Mouse (Mus musculus) neural tube, embryonic 12.5 days (tissue): ENCODE measurements around the gene Ing4. TPM values are rescaled to one million over a fixed set of nuclear protein-coding genes. Genes with fewer than 3 reads are reported as not detected.
A peak's percentile ranks its signal among the peaks of the same experiment; 100 is the strongest.

Experiments used
- ATAC-seq: fragments of 200-750 bp; cut with Nextera tagmentation; 2 replicates; pipeline ENCODE4 v1.8.0; 2017; ENCODE audit warnings: low read depth, mild to moderate bottlenecking, moderate TSS enrichment, moderate library complexity; ENCODE audit not compliant: low FRiP score
- H3K27ac ChIP-seq: fragments of 300-500 bp; sonication (generic); 2 replicates; pipeline ENCODE4 v1.5.1; 2016
- H3K27me3 ChIP-seq: fragments of 300-500 bp; sonication (generic); replicated peaks from 2 replicates; pipeline ENCODE4 v1.6.1; 2016; ENCODE audit warnings: mild to moderate bottlenecking
- H3K36me3 ChIP-seq: fragments of 300-500 bp; sonication (generic); 2 replicates; pipeline ENCODE4 v1.6.1; 2016; ENCODE audit warnings: mild to moderate bottlenecking
- H3K4me1 ChIP-seq: fragments of 300-500 bp; sonication (generic); 2 replicates; pipeline ENCODE4 v1.6.1; 2016
- H3K4me2 ChIP-seq: fragments of 300-500 bp; sonication (generic); replicated peaks from 2 replicates; pipeline ENCODE4 v1.6.1; 2016; ENCODE audit warnings: mild to moderate bottlenecking
- H3K4me3 ChIP-seq: fragments of 300-500 bp; sonication (generic); 2 replicates; pipeline ENCODE4 v1.5.1; 2016
- H3K9ac ChIP-seq: fragments of 300-500 bp; sonication (generic); 2 replicates; pipeline ENCODE4 v1.6.1; 2016; ENCODE audit warnings: mild to moderate bottlenecking
- H3K9me3 ChIP-seq: fragments of 300-500 bp; sonication (generic); 2 replicates; pipeline ENCODE4 v1.6.1; 2016; ENCODE audit warnings: mild to moderate bottlenecking
- WGBS: fragments of 180-500 bp; shearing (Covaris S2); methylation state at CpG from one replicate; pipeline ENCODE4 v1.1.7; 2016; 5-methylcytosine and 5-hydroxymethylcytosine counted together
- polyA plus RNA-seq: library from polyadenylated mRNA; unstranded; fragments of >200 nt; fragmentation: Nextera tagmentation; extraction: Ambion mirVana; gene quantifications from 2 replicates; pipeline ENCODE4 v1.2.1, GENCODE M21; 2016

The Ing4 gene
- polyA plus RNA-seq, 1 experiment from 2014 or later, result 151 TPM

- peak overlapping the region; percentile 67 for H3K4me2 ChIP-seq
- H3K9ac ChIP-seq, result peak overlapping the region; percentile 65
- peak overlapping the region; percentile 80; the same call in 1 of the 2 replicates for H3K27ac ChIP-seq
- H3K9me3 ChIP-seq, result no peaks in the 10 kb centered on the region
- peak; percentile 88 for ATAC-seq
- peak overlapping the region; percentile 36 for H3K4me3 ChIP-seq
- no peaks in the 10 kb centered on the region for H3K36me3 ChIP-seq
- no peaks in the 10 kb centered on the region for H3K4me1 ChIP-seq
- no peaks in the 10 kb centered on the region for H3K27me3 ChIP-seq
- 24% methylated on average over 45 of the region's 45 CpGs for WGBS
These were observed 42.4 kb downstream of the Ing4 start for GRCm38 (mm10) chr6:125081797-125082560.

DNA sequence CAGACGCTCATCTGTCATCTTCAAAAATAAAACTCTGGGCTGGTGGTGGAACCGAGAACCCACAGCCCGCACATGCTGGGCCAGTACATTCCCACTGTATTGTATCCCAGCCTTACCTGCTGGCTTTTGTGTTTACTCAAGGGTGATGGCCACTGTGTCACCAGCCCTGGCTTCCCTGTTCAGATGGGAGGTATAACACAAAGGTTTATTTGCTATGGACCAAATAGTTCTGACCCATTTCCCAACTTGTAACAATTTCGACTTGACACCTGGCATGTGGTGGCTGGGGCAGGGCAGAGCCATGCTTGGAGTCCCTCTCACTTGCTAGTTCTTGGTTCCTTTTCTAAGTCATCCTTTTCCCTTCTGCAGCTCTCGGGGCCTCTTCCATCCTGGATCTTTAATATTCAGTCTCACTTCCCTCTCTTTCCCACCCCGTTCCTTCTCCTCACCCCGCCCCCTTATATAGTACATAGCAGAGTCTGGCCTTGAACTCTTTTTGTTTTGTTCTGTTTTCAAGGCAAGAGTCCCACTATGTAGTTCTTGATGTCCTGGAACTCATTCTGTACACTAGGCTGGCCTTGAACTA is 43.3 kb downstream of the Ing4 start:
- no peaks in the 10 kb centered on the region for H3K9me3 ChIP-seq
- H3K4me1 ChIP-seq, result no peaks in the 10 kb centered on the region
- H3K27ac ChIP-seq, result no peak overlapping the region
- no peak for ATAC-seq
- H3K4me2 ChIP-seq, result no peak overlapping the region
- H3K4me3 ChIP-seq, result no peak overlapping the region
- 92% methylated on average over 7 of the region's 7 CpGs for WGBS
- no peaks in the 10 kb centered on the region for H3K27me3 ChIP-seq
- no peak overlapping the region for H3K9ac ChIP-seq
- H3K36me3 ChIP-seq, result no peaks in the 10 kb centered on the region

DNA sequence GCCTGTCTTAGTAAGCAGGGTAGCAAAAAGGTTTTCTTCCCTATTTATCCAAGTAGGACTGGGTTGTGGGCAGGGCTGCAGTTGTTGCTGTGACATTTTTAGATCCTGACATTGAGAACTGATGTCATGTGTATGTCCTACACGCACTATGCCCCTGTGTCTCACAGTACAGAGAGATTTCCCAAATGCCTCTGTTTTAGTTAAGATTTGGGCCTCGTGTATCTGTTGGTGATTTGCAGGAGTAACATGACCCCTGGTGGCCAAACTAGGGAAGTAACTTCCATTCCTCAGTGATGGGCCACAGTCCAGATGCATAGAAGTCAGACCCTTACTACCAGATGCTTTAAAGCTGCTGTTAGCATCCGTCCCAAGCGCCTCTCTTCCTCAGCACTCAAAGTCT is 44.9 kb downstream of the Ing4 start:
- H3K4me3 ChIP-seq, result no peak overlapping the region
- no peak overlapping the region for H3K9ac ChIP-seq
- no peak overlapping the region for H3K27ac ChIP-seq
- peaks cover 7% of the 10 kb centered on the region for H3K4me1 ChIP-seq
- no peaks in the 10 kb centered on the region for H3K9me3 ChIP-seq
- H3K27me3 ChIP-seq, result no peaks in the 10 kb centered on the region
- ATAC-seq, result no peak
- H3K4me2 ChIP-seq, result no peak overlapping the region
- WGBS, result 11% methylated on average over 4 of the region's 4 CpGs
- H3K36me3 ChIP-seq, result no peaks in the 10 kb centered on the region

DNA sequence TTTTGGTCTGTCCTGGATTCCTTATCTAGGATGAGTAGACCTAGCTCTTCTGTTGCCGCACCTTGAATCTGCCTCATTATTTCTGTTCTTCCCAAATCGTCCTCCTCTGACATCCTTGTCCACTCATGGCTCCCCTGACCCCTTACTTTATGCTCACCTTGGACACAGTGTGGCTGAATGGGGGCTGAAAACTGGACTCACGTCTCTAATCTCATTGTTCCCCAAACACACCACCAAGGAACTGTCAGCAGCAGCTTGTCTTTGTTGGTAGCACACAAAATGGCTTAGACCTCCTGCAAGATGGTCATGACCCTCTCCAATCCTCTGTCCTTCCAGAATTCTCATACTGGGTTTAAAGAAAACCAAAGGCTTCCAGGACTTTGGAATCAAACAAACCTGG is 48.4 kb downstream of the Ing4 start:
- Histone ChIP-seq H3K9me3 (no peaks in the 10 kb centered on the region), H3K36me3 (no peaks in the 10 kb centered on the region), H3K9ac (no peak overlapping the region), H3K4me1 (peaks cover 22% of the 10 kb centered on the region), H3K27me3 (no peaks in the 10 kb centered on the region), H3K4me2 (no peak overlapping the region), H3K27ac (peak overlapping the region; percentile 91; the same call in 1 of the 2 replicates), H3K4me3 (no peak overlapping the region)
- 83% methylated on average over 3 of the region's 3 CpGs for WGBS
- no peak for ATAC-seq

- Histone ChIP-seq H3K9me3 (no peaks in the 10 kb centered on the region), H3K4me3 (no peak overlapping the region), H3K27ac (peak overlapping the region; percentile 91), H3K27me3 (no peaks in the 10 kb centered on the region), H3K4me1 (peaks cover 22% of the 10 kb centered on the region), H3K36me3 (no peaks in the 10 kb centered on the region), H3K9ac (no peak overlapping the region), H3K4me2 (peak overlapping the region; percentile 59)
- WGBS, result 1% methylated on average over 20 of the region's 20 CpGs
- peak; percentile 81 for ATAC-seq
These were observed 49.2 kb downstream of the Ing4 start for GRCm38 (mm10) chr6:125088561-125089321.

- Histone ChIP-seq H3K27me3 (no peaks in the 10 kb centered on the region), H3K36me3 (no peaks in the 10 kb centered on the region), H3K9ac (peak overlapping the region; percentile 40), H3K4me1 (peaks cover 22% of the 10 kb centered on the region), H3K4me2 (peak overlapping the region; percentile 59), H3K27ac (peak overlapping the region; percentile 91), H3K4me3 (peak overlapping the region; percentile 15), H3K9me3 (no peaks in the 10 kb centered on the region)
- 4% methylated on average over 15 of the region's 15 CpGs for WGBS
- ATAC-seq, result peak; percentile 76
These were observed 50.2 kb downstream of the Ing4 start for GRCm38 (mm10) chr6:125089521-125090321.

- ATAC-seq, result no peak
- H3K4me1 ChIP-seq, result peaks cover 22% of the 10 kb centered on the region
- H3K4me2 ChIP-seq, result peak overlapping the region; percentile 59
- no peaks in the 10 kb centered on the region for H3K36me3 ChIP-seq
- peak overlapping the region; percentile 91 for H3K27ac ChIP-seq
- H3K9me3 ChIP-seq, result no peaks in the 10 kb centered on the region
- H3K4me3 ChIP-seq, result no peak overlapping the region
- 56% methylated on average over 10 of the region's 10 CpGs for WGBS
- no peaks in the 10 kb centered on the region for H3K27me3 ChIP-seq
- no peak overlapping the region for H3K9ac ChIP-seq
These were observed 51.0 kb downstream of the Ing4 start for GRCm38 (mm10) chr6:125090341-125091085.

DNA sequence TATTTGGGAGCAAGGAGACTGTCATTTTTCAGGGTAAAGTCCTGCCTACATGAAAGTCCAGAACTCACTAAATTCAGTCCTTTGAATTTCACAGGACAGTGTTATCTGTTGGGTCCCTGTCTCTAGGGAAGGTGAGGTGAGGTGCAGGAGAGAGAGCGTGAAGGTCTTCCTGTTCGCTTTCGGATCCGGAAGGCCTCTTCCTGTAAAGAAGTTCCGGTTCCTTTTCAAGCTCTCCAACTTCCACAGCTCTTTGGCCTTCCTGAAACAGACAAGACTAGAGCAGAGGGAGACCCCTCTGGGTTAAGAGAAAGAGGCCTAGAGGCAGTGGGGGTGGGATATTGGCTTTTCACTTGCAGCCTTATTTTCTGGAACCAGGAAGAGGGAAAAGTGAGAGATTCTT is 52.8 kb downstream of the Ing4 start:
- 89% methylated on average over 5 of the region's 5 CpGs for WGBS
- H3K4me2 ChIP-seq, result no peak overlapping the region
- no peak overlapping the region for H3K4me3 ChIP-seq
- no peaks in the 10 kb centered on the region for H3K9me3 ChIP-seq
- H3K9ac ChIP-seq, result no peak overlapping the region
- no peaks in the 10 kb centered on the region for H3K27me3 ChIP-seq
- no peak overlapping the region for H3K27ac ChIP-seq
- no peaks in the 10 kb centered on the region for H3K36me3 ChIP-seq
- no peak for ATAC-seq
- peaks cover 22% of the 10 kb centered on the region for H3K4me1 ChIP-seq

- H3K4me3 ChIP-seq, result no peak overlapping the region
- H3K9ac ChIP-seq, result no peak overlapping the region
- H3K36me3 ChIP-seq, result peaks cover 17% of the 10 kb centered on the region; the same call in 1 of the 2 replicates
- no peaks in the 10 kb centered on the region for H3K27me3 ChIP-seq
- H3K27ac ChIP-seq, result peak overlapping the region; percentile 42; the same call in 1 of the 2 replicates
- H3K4me2 ChIP-seq, result no peak overlapping the region
- H3K4me1 ChIP-seq, result peaks cover 33% of the 10 kb centered on the region
- H3K9me3 ChIP-seq, result no peaks in the 10 kb centered on the region
- no peak for ATAC-seq
- 59% methylated on average over 3 of the region's 3 CpGs for WGBS
These were observed 55.3 kb downstream of the Ing4 start for GRCm38 (mm10) chr6:125094843-125095242.

- Histone ChIP-seq H3K27me3 (no peaks in the 10 kb centered on the region), H3K27ac (peak within 1 kb of the TSS; percentile 91), H3K4me3 (peak within 1 kb of the TSS; percentile 99), H3K4me2 (peak within 1 kb of the TSS; percentile 65), H3K36me3 (peaks cover 25% of the 10 kb centered on the region), H3K9me3 (no peaks in the 10 kb centered on the region), H3K9ac (peak within 1 kb of the TSS; percentile 97), H3K4me1 (peaks cover 33% of the 10 kb centered on the region)
- peak; percentile 70 for ATAC-seq
- 2% methylated on average over 38 of the region's 45 CpGs for WGBS
These were observed 56.1 kb downstream of the Ing4 start, which contains the start of gene Chd4 for GRCm38 (mm10) chr6:125095391-125096278. Chd4 (plus strand) TSS chr6:125095981.
